Mouse (Mus musculus) ovary, adult 18-20 months (tissue): ENCODE results near the gene Ap1s1.

Source experiments
- DNase-seq: peaks from one replicate; pipeline ENCODE4 v3.0.0; 2022; ENCODE audit warnings: low spot score, mixed read lengths

Ap1s1 gene

DNA sequence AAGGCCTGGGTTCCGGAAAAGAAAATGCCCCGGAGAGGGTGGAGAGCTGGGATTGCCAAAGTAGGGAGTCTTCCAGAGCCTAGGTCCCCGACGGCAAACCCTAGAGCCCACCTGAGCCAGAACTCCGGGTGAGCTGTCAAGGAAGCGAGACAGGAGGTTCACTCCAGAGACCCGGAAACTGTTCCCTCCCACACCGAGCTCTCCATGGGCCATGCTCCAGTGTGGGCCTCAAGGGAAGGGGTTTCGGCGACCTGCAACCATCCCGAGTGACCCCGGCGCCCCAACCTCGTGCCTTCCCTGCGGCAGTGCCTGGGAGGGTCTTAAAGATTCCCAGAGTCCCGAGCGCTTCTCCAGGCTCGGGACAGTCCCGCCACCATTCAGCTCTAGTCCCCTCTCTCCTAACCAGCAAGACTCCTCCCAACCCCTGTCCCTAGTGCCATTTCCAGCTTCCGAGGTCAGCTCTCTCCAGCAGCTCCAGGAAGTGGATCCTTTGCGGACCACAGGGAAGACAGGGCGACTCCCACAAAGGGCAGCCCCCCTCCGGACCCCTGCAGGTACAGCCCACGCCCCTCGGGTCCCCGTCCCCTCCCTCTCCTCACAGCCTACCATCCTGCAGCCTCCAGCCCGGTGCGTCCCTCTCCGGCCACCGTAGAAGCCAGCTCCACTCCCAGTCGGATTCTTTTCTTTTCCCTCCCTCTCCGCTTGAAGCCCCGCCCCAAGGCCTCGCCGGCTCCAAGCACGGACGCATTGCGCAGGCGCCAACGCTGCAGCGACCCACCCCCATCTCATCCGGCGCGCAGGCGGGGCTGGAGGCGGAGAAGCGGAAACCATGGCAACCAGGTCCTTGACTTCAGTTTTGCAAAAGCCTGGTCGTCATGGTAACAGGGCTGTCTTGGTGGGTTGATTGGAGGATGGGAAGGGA lies at the start of gene Ap1s1:
Ap1s1 (minus strand) TSS at position 734 of the 922 bp plus-strand sequence.
- DNase-seq: peak; percentile 95

DNA sequence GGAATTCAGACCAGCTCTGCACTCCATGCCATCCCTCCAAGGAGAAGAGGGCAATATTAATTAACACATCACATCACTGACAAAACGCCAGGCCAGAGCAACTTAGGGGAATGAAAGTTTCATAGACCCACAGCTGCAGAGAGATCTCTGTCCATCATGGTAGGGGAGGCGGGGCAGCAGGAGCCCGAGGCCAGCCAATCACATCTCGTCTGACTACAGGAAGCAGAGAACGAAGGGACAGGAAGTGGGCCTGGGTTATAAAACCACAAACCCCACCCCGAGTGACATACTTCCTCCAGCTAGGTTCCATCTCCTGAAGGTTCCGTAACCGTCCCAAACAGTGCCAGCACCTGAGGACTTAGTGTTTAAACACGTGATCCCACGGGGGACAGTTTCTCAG lies 49.2 kb upstream of the Ap1s1 start:
- no peak for DNase-seq

DNA sequence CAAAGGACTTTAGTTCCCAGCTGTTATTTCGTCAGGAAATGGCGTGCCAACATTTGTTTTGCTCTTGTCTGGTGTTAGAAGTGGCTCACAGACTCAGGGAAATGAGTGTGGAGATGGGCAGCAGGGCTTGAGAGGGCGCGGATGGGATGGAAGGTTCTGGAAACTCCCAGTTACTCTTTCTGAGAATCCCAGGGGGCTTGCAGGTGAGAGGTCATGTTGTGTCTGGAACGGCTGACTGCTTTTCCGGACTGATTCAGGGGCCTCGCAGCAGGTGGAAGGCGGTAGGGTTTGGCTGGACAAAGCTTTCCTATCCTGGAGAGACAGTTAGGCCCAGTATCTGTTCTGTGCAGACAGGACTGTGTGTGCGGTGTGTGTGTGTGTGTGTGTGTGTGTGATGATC lies 47.8 kb upstream of the Ap1s1 start:
- no peak for DNase-seq

- DNase-seq: no peak
Observed at GRCm38 (mm10) chr5:137091560-137091959, 45.6 kb upstream of the Ap1s1 start.

GRCm38 (mm10) chr5:137090870-137091269 lies 44.9 kb upstream of the Ap1s1 start:
- DNase-seq: no peak

DNA sequence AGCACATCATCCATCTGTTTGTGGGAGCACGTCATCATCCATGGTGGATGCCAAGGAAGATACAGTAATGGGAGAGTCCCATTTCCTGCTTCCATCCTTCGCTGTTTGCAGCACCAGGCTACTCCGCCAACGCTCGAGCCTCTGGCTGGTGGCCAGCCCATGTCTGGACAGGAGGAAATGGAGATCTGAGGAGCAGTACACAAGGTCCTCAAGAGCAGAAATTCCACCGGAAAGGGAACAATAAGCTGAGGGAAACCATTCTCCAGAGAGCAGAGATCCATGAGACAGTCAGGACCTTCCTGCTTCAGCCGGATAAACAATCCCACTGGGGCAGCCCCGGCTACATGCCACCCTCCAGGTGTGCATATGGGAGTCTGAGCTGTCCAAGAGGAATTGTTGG lies 41.5 kb upstream of the Ap1s1 start:
- no peak for DNase-seq

GRCm38 (mm10) chr5:137085731-137086130 lies 39.8 kb upstream of the Ap1s1 start:
- DNase-seq: no peak

GRCm38 (mm10) chr5:137085021-137085420 lies 39.1 kb upstream of the Ap1s1 start:
- no peak for DNase-seq

DNA sequence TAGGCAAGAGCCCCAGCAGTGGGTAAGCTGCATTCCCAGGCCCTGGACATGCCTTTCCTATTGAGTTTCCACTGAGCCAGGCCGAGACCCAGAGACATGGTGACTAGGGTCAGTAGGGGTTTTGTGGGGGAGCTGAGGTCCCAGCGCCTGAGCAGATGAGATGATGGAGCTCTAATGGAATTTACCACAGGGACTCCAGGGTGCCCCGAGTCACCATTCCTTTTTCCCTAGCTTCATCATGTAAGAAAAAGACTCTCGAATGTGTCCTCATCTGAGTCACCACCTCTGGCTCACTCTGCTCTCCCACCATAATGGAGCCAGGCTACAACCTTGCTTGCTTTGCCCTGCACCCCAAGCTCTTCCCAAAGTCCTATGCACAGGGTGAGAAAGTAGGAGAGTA lies 37.1 kb upstream of the Ap1s1 start:
- DNase-seq: no peak

- no peak for DNase-seq
Observed at GRCm38 (mm10) chr5:137079849-137080248, 33.9 kb upstream of the Ap1s1 start.

- no peak for DNase-seq
Observed at GRCm38 (mm10) chr5:137078616-137079015, 32.7 kb upstream of the Ap1s1 start.

DNA sequence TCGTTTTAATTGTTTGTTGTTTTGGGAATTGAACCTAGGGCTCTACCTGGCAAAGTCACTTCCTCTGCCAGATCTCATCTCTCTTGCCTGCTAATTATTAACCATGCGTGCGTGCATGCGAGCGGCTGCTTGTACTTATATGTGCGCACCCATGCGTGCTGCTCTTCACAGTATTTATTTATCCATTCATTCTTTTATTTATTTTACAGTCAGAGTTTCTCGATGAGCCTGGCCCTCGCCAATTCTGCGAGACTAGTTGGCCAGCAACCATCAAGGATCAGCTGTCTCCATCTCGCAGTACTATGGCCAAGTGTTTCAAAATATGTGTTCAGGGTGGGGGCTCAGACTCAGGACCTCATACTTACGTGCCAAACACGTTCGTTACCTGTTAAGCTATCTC lies 32.1 kb upstream of the Ap1s1 start:
- DNase-seq: no peak

- DNase-seq: no peak
Observed at GRCm38 (mm10) chr5:137077187-137077586, 31.3 kb upstream of the Ap1s1 start.

DNA sequence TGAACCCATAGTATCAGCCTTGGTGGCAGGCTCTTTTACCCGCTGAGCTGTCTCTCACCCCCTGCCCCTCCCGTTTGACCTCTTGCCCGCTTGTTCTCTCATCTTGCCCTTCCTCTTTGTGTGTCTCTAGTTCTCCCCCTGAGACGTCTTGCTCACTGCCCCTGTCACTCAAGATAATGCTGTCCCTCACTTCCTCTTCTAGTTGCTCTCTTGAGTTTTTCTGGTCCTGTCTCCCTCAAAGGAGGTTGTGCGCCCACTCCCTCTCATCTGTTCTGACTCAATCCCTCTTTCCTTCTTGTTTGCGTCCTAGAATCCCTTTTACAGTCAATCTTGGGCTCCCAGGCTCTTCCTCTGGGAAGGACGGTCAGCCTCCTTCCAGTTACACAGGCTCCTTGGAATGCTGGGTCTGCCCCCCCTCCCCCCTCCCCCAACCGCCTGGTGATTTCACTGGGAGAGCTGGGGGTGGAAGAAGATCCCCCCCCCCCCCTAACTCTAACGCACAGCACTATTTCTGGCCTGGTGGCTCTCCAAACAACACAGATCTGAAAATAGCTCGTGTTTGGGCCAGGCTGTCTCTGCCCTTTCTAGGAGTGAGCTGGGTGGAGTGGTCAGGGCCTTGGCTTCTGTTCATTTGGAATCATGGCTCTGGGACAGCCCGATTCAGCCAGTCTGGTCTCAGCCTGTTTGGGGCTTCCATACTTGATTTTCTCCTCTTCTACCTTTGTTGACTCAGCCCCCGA lies 30.4 kb upstream of the Ap1s1 start:
- DNase-seq: peak; percentile 11

GRCm38 (mm10) chr5:137075726-137076125 lies 29.8 kb upstream of the Ap1s1 start:
- no peak for DNase-seq

DNA sequence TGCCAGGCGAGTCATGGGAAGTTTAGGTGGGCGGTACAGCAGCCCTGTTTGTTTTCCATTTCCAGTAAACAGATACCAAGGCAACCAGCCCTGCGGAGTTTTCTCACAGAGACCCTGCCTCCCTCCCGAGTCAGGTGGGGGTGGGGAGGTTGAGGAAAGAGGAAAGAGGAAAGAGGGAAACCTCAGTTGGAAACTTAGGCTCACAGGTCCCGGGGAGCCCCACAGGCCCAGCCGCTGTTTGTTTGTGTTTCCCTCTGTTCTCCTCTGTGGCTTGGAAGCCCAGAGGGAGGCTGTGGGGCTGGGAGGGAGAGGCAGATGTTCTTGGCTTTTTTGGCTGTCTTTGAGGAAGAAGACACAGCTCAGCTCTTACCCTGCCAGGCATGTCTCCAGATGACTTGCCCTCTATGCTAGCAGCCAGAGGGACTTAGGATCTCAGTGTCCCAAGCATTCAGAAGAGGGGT lies 28.3 kb upstream of the Ap1s1 start:
- no peak for DNase-seq

DNA sequence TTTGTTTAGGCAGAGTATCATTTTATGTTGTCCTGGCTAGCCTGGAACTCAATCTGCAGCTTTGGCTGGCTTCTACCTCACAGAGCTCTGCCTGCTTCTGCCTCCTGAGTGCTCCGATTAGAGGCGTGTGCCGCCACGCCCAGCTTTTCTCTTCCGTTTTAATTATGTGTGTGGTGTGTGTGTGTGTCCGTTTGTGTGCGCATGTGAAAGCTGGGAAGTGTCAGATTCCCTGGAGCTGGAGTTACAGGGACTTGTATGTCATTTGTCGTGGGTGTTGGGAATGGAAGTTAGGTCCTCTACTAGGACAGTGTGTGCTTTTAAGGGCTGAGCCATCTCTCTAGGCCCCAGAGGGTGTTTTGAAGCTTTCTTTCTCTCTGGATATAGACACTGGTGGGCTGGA lies 27.2 kb upstream of the Ap1s1 start:
- DNase-seq: no peak

- DNase-seq: peak; percentile 64
Observed at GRCm38 (mm10) chr5:137072079-137072960, 26.4 kb upstream of the Ap1s1 start, which contains the start of gene Serpine1. Gene Serpine1 (minus strand): TSS chr5:137072268.

DNA sequence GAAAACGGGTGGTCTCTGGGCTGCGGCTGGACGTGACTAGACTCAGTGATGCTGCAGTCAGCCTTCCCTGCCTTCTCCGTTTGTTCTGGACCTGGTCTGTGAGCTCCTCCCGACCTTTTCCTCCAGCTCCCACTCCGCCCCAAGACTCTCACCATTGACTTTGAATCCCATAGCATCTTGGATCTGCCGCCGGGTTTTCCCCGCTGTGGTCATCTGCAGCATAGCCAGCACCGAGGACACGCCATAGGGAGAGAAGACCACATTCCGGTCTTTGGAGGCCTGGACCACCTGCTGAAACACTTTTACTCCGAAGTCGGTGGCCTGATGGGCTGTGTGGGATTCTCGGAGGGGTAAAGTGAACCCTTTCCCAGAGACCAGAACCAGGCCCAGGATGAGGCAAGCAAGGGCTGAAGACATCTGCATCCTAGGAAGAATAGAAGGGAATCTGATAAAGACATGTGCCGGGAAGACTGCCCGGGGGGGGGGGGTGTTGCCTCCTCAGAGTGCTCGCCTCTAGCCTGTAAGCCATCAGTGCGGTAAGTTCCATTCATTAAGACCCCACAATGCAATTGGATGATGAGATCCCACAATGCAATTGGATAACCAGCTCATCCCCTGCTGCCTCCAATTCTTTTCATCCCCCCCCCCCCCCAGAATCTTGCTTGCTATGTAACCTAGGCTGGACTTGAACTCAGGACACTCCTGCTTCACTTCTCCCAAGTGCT lies 25.1 kb upstream of the Ap1s1 start:
- no peak for DNase-seq

GRCm38 (mm10) chr5:137068711-137069110 lies 22.8 kb upstream of the Ap1s1 start:
- DNase-seq: no peak

DNA sequence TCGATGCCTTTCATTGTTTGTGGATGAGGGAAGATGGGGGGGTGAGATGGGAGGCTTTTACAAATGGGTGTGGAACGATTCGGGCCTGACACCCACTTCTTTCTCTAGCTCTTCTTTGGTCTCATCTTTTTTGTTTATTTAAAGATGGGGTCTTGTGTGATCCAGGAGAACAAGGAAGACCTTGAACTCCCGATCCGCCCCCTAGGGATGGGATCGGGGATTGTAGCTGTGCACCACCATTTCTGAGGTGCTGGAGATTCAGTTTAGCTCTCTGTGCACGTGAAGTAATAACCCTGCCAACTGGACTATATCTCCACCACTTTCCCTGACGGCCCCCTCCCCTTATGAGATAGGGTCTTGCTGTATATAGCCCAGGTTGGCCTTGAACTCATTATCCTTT lies 20.0 kb upstream of the Ap1s1 start:
- no peak for DNase-seq
